Mouse (Mus musculus) heart, embryonic 14.5 days (tissue): ENCODE measurements at regions not wholly inside any gene's neighbourhood (a gene's known extent, or its start where the extent isn't known, plus 50 kb on each side); places are given as distances from the start of the nearest gene placed in this dataset.

Experiments used
- ATAC-seq: fragments of 200-750 bp; cut with Nextera tagmentation; 2 replicates; pipeline ENCODE4 v1.8.0; 2017; ENCODE audit warnings: low read depth, moderate TSS enrichment; ENCODE audit not compliant: insufficient number of reproducible peaks, insufficient read depth, low FRiP score
- H3K27ac ChIP-seq, 2 experiments: fragments of 200-500 bp in 1 of 2; fragments of 300-500 bp in 1 of 2; sonication (generic) in 1 of 2; replicated peaks in 1 of 2; 2 replicates each; pipeline ENCODE4 v1.5.1; 2012 to 2014; ENCODE audit warnings: low read depth in 2 of 2, low read length in 2 of 2, control low read depth in 1 of 2, mild to moderate bottlenecking in 1 of 2, mixed read lengths in 1 of 2; ENCODE audit not compliant: control insufficient read depth in 1 of 2, insufficient read depth in 1 of 2
- H3K27me3 ChIP-seq: fragments of 300-500 bp; sonication (generic); 2 replicates; pipeline ENCODE4 v1.6.1; 2014; ENCODE audit warnings: mild to moderate bottlenecking, low read length, control low read depth; ENCODE audit not compliant: control insufficient read depth, insufficient read depth
- H3K36me3 ChIP-seq: fragments of 300-500 bp; sonication (generic); 2 replicates; pipeline ENCODE4 v1.6.1; 2014; ENCODE audit warnings: mild to moderate bottlenecking, control low read depth, low read length, mixed read lengths; ENCODE audit not compliant: control insufficient read depth, insufficient read depth
- H3K4me1 ChIP-seq, 2 experiments: fragments of 200-500 bp in 1 of 2; fragments of 300-500 bp in 1 of 2; sonication (generic) in 1 of 2; 2 replicates each; pipeline ENCODE4 v1.6.1; 2012 to 2014; ENCODE audit warnings: low read length in 2 of 2, control low read depth in 1 of 2, mixed read lengths in 1 of 2; ENCODE audit not compliant: control insufficient read depth in 2 of 2, insufficient read depth in 2 of 2
- H3K4me2 ChIP-seq: fragments of 300-500 bp; sonication (generic); 2 replicates; pipeline ENCODE4 v1.6.1; 2014; ENCODE audit warnings: mild to moderate bottlenecking, low read length
- H3K4me3 ChIP-seq, 2 experiments: fragments of 200-500 bp in 1 of 2; fragments of 300-500 bp in 1 of 2; sonication (generic) in 1 of 2; 2 replicates each; pipeline ENCODE4 v1.5.1; 2012 to 2014; ENCODE audit warnings: low read length in 2 of 2, mild to moderate bottlenecking in 2 of 2, control low read depth in 1 of 2, low read depth in 1 of 2, moderate library complexity in 1 of 2; ENCODE audit not compliant: control insufficient read depth in 1 of 2, insufficient read depth in 1 of 2
- H3K9ac ChIP-seq: fragments of 300-500 bp; sonication (generic); 2 replicates; pipeline ENCODE4 v1.6.1; 2014; ENCODE audit warnings: mild to moderate bottlenecking, low read length
- H3K9me3 ChIP-seq: fragments of 300-500 bp; sonication (generic); 2 replicates; pipeline ENCODE4 v1.6.1; 2016; ENCODE audit warnings: low read length, control low read depth; ENCODE audit not compliant: control insufficient read depth
- WGBS: fragments of 180-500 bp; shearing (Covaris S2); extraction: QIAGEN DNeasy Blood & Tissue Kit; methylation state at CpG from one replicate; pipeline ENCODE4 v1.1.7; 2014; 5-methylcytosine and 5-hydroxymethylcytosine counted together

DNA sequence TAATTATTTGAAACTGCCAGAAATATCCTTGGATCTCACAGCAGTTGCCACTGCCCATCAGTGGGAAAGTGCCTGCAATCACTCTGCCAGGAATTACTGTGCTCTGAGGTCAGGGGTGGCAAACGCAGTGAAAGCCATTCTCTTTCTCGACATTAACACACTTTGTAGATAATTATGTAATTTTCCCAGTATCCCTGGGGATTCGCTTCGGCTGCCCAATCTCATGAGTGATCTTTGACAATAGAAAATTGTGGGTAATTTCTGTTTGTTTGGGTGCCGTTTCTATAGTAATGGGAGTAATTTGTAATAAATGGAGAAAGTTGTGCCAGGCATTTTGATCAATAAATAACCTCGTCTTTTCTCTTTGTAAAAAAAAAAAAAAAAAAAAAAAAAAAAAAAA is 124.2 kb upstream of the Cdh4 start:
- Histone ChIP-seq H3K9ac (no peak overlapping the region), H3K9me3 (no peaks in the 10 kb centered on the region), H3K27me3 (no peaks in the 10 kb centered on the region), H3K4me2 (no peak overlapping the region), H3K36me3 (no peaks in the 10 kb centered on the region), H3K4me3 (no peak overlapping the region), H3K4me1 (no peaks in the 10 kb centered on the region), H3K27ac (no peak overlapping the region)
- WGBS: 75% methylated on average over 6 of the region's 6 CpGs
- ATAC-seq: no peak

- whole genome bisulfite sequencing: 77% methylated on average over 5 of the region's 5 CpGs
- ATAC-seq: no peak
- no peaks in the 10 kb centered on the region for H3K4me1 ChIP-seq
Measured at GRCm38 (mm10) chr2:179325242-179325641, 117.0 kb upstream of the Cdh4 start.

GRCm38 (mm10) chr2:179332872-179333489 is 109.2 kb upstream of the Cdh4 start:
- no peaks in the 10 kb centered on the region for H3K27me3 ChIP-seq
- H3K9me3 ChIP-seq: no peaks in the 10 kb centered on the region
- H3K36me3 ChIP-seq: no peaks in the 10 kb centered on the region
- H3K4me2 ChIP-seq: no peak overlapping the region
- H3K4me3 ChIP-seq: no peak overlapping the region
- no peaks in the 10 kb centered on the region for H3K4me1 ChIP-seq
- H3K9ac ChIP-seq: no peak overlapping the region
- 61% methylated on average over 5 of the region's 5 CpGs for WGBS
- ATAC-seq: no peak
- no peak overlapping the region for H3K27ac ChIP-seq

More at GRCm38 (mm10) chr2:179325242-179325641, 117.0 kb upstream of the Cdh4 start:
- Histone ChIP-seq H3K9ac (no peak overlapping the region), H3K4me3 (no peak overlapping the region), H3K27ac (no peak overlapping the region), H3K9me3 (peaks cover 6% of the 10 kb centered on the region; the same call in 1 of the 2 replicates), H3K27me3 (no peaks in the 10 kb centered on the region), H3K4me2 (no peak overlapping the region), H3K36me3 (no peaks in the 10 kb centered on the region)

- H3K9me3 ChIP-seq: no peaks in the 10 kb centered on the region
- no peak overlapping the region for H3K4me2 ChIP-seq
- H3K4me1 ChIP-seq: no peaks in the 10 kb centered on the region
- no peak for ATAC-seq
- H3K4me3 ChIP-seq: no peak overlapping the region
- 61% methylated on average over 5 of the region's 5 CpGs for WGBS
- H3K9ac ChIP-seq: no peak overlapping the region
- H3K27me3 ChIP-seq: no peaks in the 10 kb centered on the region
- H3K27ac ChIP-seq: no peak overlapping the region
- no peaks in the 10 kb centered on the region for H3K36me3 ChIP-seq
Measured at GRCm38 (mm10) chr2:179333587-179333986, 108.6 kb upstream of the Cdh4 start.

- H3K27ac ChIP-seq: no peak overlapping the region
- no peak for ATAC-seq
- no peaks in the 10 kb centered on the region for H3K9me3 ChIP-seq
- no peak overlapping the region for H3K9ac ChIP-seq
- no peaks in the 10 kb centered on the region for H3K36me3 ChIP-seq
- H3K4me3 ChIP-seq: no peak overlapping the region
- H3K4me2 ChIP-seq: no peak overlapping the region
- 8% methylated on average over 1 of the region's 1 CpGs for WGBS
- no peaks in the 10 kb centered on the region for H3K27me3 ChIP-seq
- H3K4me1 ChIP-seq: no peaks in the 10 kb centered on the region
Measured at GRCm38 (mm10) chr2:179336235-179336634, 106.0 kb upstream of the Cdh4 start.

DNA sequence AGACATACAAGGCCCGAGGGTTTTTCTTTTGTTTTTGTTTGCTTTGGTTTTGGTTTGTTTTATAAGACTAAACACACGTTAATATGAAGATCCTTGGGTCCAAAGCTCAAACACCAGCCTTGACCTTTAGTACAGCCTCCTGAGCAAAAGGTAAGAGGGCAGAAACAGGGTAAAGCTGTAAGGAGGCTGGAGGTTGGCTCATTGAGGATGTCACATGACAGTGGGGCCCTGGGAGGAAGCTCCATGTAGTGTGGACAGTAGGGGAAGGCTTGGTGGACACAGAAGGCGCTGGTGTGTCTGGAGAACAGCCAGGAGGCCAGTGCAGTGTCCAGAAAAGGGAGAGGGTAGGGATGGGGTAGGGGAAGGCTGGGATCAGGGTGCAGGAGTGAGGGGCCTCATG is 89.6 kb upstream of the Cdh4 start:
- no peak for ATAC-seq
- Histone ChIP-seq H3K9me3 (no peaks in the 10 kb centered on the region), H3K27me3 (no peaks in the 10 kb centered on the region), H3K27ac (no peak overlapping the region), H3K36me3 (no peaks in the 10 kb centered on the region), H3K4me3 (no peak overlapping the region), H3K4me1 (no peaks in the 10 kb centered on the region), H3K4me2 (no peak overlapping the region), H3K9ac (no peak overlapping the region)
- WGBS: 55% methylated on average over 3 of the region's 3 CpGs

GRCm38 (mm10) chr2:179354866-179355265 is 87.4 kb upstream of the Cdh4 start:
- H3K27ac ChIP-seq: no peak overlapping the region
- 75% methylated on average over 5 of the region's 5 CpGs for WGBS
- H3K4me3 ChIP-seq: no peak overlapping the region
- H3K9me3 ChIP-seq: no peaks in the 10 kb centered on the region
- no peaks in the 10 kb centered on the region for H3K4me1 ChIP-seq
- H3K9ac ChIP-seq: no peak overlapping the region
- H3K4me2 ChIP-seq: no peak overlapping the region
- H3K36me3 ChIP-seq: no peaks in the 10 kb centered on the region
- ATAC-seq: no peak
- no peaks in the 10 kb centered on the region for H3K27me3 ChIP-seq

DNA sequence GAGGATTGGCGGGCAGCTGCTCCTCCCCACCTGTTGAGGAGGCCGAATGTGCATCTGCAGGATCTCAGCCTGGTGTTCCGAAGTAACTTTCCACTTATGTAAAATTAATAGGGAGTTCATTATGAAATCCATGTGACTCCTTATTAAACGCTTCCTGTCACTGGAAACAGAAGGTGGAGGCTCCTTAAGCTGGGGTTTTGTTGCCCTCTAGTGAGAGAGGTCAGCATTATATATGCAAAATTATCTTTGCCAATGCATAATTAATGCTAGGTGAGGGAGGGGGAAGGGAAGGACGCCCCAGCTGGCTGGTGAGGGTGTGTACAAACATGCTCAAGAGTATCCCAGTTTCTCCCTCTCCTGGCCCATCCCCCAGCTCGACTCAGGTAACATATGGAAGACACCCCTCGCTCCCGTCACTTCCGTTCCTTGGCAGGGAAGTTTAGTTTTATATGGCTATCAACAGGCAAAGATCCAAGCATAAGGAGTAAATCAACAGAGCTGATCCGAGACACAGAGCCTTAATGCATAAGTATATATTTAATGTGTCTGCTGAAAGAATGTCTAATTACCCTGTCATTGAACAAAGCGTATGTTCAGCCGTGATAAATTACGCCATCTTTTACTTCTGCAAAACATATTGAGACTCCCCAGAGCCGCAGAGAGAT is 71.2 kb upstream of the Cdh4 start:
- Histone ChIP-seq H3K4me1 (no peaks in the 10 kb centered on the region), H3K27me3 (no peaks in the 10 kb centered on the region), H3K36me3 (no peaks in the 10 kb centered on the region), H3K4me3 (no peak overlapping the region), H3K27ac (no peak overlapping the region), H3K9me3 (no peaks in the 10 kb centered on the region), H3K9ac (no peak overlapping the region), H3K4me2 (no peak overlapping the region)
- ATAC-seq: no peak
- 72% methylated on average over 14 of the region's 14 CpGs for WGBS
